Mouse (Mus musculus) heart, postnatal 0 days (tissue): ENCODE measurements around the gene Pdk4.

Experiments used
- CTCF ChIP-seq: IDR thresholded peaks from 2 replicates; pipeline ENCODE4 v1.5.1; 2016; ENCODE audit warnings: antibody characterized with exemption, control low read depth, low read depth
- EP300 ChIP-seq: IDR thresholded peaks from 2 replicates; pipeline ENCODE4 v1.6.1; 2016; ENCODE audit warnings: antibody characterized with exemption, low read depth

- TF ChIP-seq CTCF: no peak
- no peak for TF ChIP-seq EP300
Observed at GRCm38 (mm10) chr6:5447546-5447945, 48.6 kb downstream of the Pdk4 start.
